Mouse (Mus musculus) lung, embryonic 14.5 days (tissue): ENCODE measurements at regions not wholly inside any gene's neighbourhood (a gene's known extent, or its start where the extent isn't known, plus 50 kb on each side); places are given as distances from the start of the nearest gene placed in this dataset.

Experiments used
- ATAC-seq: fragments of 200-750 bp; cut with Nextera tagmentation; 2 replicates; pipeline ENCODE4 v1.8.0; 2017; ENCODE audit warnings: mild to moderate bottlenecking, moderate TSS enrichment, moderate library complexity; ENCODE audit not compliant: insufficient read depth
- DNase-seq: peaks from one replicate; pipeline ENCODE4 v3.0.0-alpha.2; 2015
- H3K27ac ChIP-seq: fragments of 300-500 bp; sonication (generic); 2 replicates; pipeline ENCODE4 v1.5.1; 2014; ENCODE audit warnings: low read depth, mild to moderate bottlenecking, moderate library complexity
- H3K27me3 ChIP-seq: fragments of 300-500 bp; sonication (generic); 2 replicates; pipeline ENCODE4 v1.6.1; 2014; ENCODE audit warnings: low read length, control low read depth; ENCODE audit not compliant: insufficient read depth
- H3K36me3 ChIP-seq: fragments of 300-500 bp; sonication (generic); 2 replicates; pipeline ENCODE4 v1.6.1; 2014; ENCODE audit warnings: control low read depth; ENCODE audit not compliant: insufficient read depth
- H3K4me1 ChIP-seq: fragments of 300-500 bp; sonication (generic); 2 replicates; pipeline ENCODE4 v1.6.1; 2014; ENCODE audit warnings: antibody characterized with exemption, control low read depth; ENCODE audit not compliant: insufficient read depth
- H3K4me2 ChIP-seq: fragments of 300-500 bp; sonication (generic); 2 replicates; pipeline ENCODE4 v1.6.1; 2014; ENCODE audit warnings: mild to moderate bottlenecking
- H3K4me3 ChIP-seq: fragments of 300-500 bp; sonication (generic); 2 replicates; pipeline ENCODE4 v1.5.1; 2014; ENCODE audit warnings: low read depth, low read length
- H3K9ac ChIP-seq: fragments of 300-500 bp; sonication (generic); 2 replicates; pipeline ENCODE4 v1.6.1; 2014
- H3K9me3 ChIP-seq: fragments of 300-500 bp; sonication (generic); 2 replicates; pipeline ENCODE4 v1.6.1; 2016; ENCODE audit warnings: low read depth, low read length, control low read depth
- CTCF ChIP-seq: IDR thresholded peaks from 2 replicates; pipeline ENCODE4 v1.5.1; 2016; ENCODE audit warnings: antibody characterized with exemption, low read depth
- WGBS: fragments of 180-500 bp; shearing (Covaris S2); extraction: QIAGEN DNeasy Blood & Tissue Kit; methylation state at CpG from one replicate; pipeline ENCODE4 v1.1.7; 2014; 5-methylcytosine and 5-hydroxymethylcytosine counted together

- DNase-seq (no peak), ATAC-seq (no peak)
- Histone ChIP-seq H3K27me3 (no peaks in the 10 kb centered on the region), H3K9ac (no peak overlapping the region), H3K36me3 (no peaks in the 10 kb centered on the region), H3K4me1 (0 out of 2 replicates have a peak, but pooled peaks cover 3% of the 10 kb centered on the region), H3K4me3 (no peak overlapping the region), H3K27ac (no peak overlapping the region), H3K4me2 (no peak overlapping the region), H3K9me3 (no peaks in the 10 kb centered on the region)
- 82% methylated on average over 11 of the region's 11 CpGs for WGBS
- TF ChIP-seq CTCF: no peak
These were observed 429.7 kb upstream of the Id2 start for GRCm38 (mm10) chr12:25526639-25527038.

- WGBS: 81% methylated on average over 2 of the region's 2 CpGs
- H3K27me3 ChIP-seq: no peaks in the 10 kb centered on the region
- ATAC-seq: no peak
These were observed 419.8 kb upstream of the Id2 start for GRCm38 (mm10) chr12:25516738-25517137.

GRCm38 (mm10) chr12:25513679-25514078 is 416.7 kb upstream of the Id2 start:
- Histone ChIP-seq H3K27ac (no peak overlapping the region), H3K4me2 (no peak overlapping the region), H3K4me1 (no peaks in the 10 kb centered on the region), H3K4me3 (no peak overlapping the region), H3K9me3 (no peaks in the 10 kb centered on the region), H3K9ac (no peak overlapping the region), H3K27me3 (no peaks in the 10 kb centered on the region), H3K36me3 (no peaks in the 10 kb centered on the region)
- ATAC-seq: no peak
- DNase-seq: no peak
- no peak for TF ChIP-seq CTCF

More at GRCm38 (mm10) chr12:25516738-25517137, 419.8 kb upstream of the Id2 start:
- no peak for DNase-seq
- no peaks in the 10 kb centered on the region for H3K36me3 ChIP-seq
- H3K4me2 ChIP-seq: no peak overlapping the region
- no peak overlapping the region for H3K9ac ChIP-seq
- H3K27ac ChIP-seq: no peak overlapping the region
- no peak overlapping the region for H3K4me3 ChIP-seq
- no peak for TF ChIP-seq CTCF
- H3K4me1 ChIP-seq: no peaks in the 10 kb centered on the region
- H3K9me3 ChIP-seq: no peaks in the 10 kb centered on the region

GRCm38 (mm10) chr12:25509666-25510065 is 412.7 kb upstream of the Id2 start:
- H3K9ac ChIP-seq: no peak overlapping the region
- DNase-seq: no peak
- no peak overlapping the region for H3K4me2 ChIP-seq
- no peaks in the 10 kb centered on the region for H3K36me3 ChIP-seq
- ATAC-seq: no peak
- H3K4me3 ChIP-seq: no peak overlapping the region
- TF ChIP-seq CTCF: no peak
- 86% methylated on average over 4 of the region's 4 CpGs for WGBS
- no peak overlapping the region for H3K27ac ChIP-seq
- H3K4me1 ChIP-seq: no peaks in the 10 kb centered on the region
- H3K27me3 ChIP-seq: no peaks in the 10 kb centered on the region
- 0 out of 2 replicates have a peak, but pooled peaks cover 4% of the 10 kb centered on the region for H3K9me3 ChIP-seq

- TF ChIP-seq CTCF: no peak
- Histone ChIP-seq H3K4me2 (no peak overlapping the region), H3K4me1 (no peaks in the 10 kb centered on the region), H3K27me3 (no peaks in the 10 kb centered on the region), H3K9ac (no peak overlapping the region), H3K36me3 (no peaks in the 10 kb centered on the region), H3K4me3 (no peak overlapping the region), H3K9me3 (no peaks in the 10 kb centered on the region), H3K27ac (no peak overlapping the region)
- no peak for ATAC-seq
- no peak for DNase-seq
- 62% methylated on average over 5 of the region's 5 CpGs for WGBS
These were observed 396.3 kb upstream of the Id2 start for GRCm38 (mm10) chr12:25493233-25493632.

- H3K4me1 ChIP-seq: no peaks in the 10 kb centered on the region
- no peak overlapping the region for H3K4me2 ChIP-seq
- H3K27me3 ChIP-seq: no peaks in the 10 kb centered on the region
- WGBS: 85% methylated on average over 3 of the region's 3 CpGs
- no peak for TF ChIP-seq CTCF
- ATAC-seq: no peak
- no peak overlapping the region for H3K9ac ChIP-seq
- H3K36me3 ChIP-seq: no peaks in the 10 kb centered on the region
- H3K27ac ChIP-seq: no peak overlapping the region
- no peaks in the 10 kb centered on the region for H3K9me3 ChIP-seq
- H3K4me3 ChIP-seq: no peak overlapping the region
- DNase-seq: no peak
These were observed 395.7 kb upstream of the Id2 start for GRCm38 (mm10) chr12:25492483-25493190.

GRCm38 (mm10) chr12:25475180-25475758 is 378.3 kb upstream of the Id2 start:
- Histone ChIP-seq H3K9ac (no peak overlapping the region), H3K4me2 (no peak overlapping the region), H3K9me3 (no peaks in the 10 kb centered on the region), H3K27ac (no peak overlapping the region), H3K36me3 (no peaks in the 10 kb centered on the region), H3K4me3 (no peak overlapping the region), H3K27me3 (no peaks in the 10 kb centered on the region), H3K4me1 (no peaks in the 10 kb centered on the region)
- TF ChIP-seq CTCF: no peak
- ATAC-seq (no peak), DNase-seq (no peak)
- WGBS: 19% methylated on average over 10 of the region's 10 CpGs
